Mouse (Mus musculus) heart, embryonic 14.5 days (tissue): ENCODE data around the gene Apol9b. TPM values are rescaled to one million over a fixed set of nuclear protein-coding genes. Genes with fewer than 3 reads are reported as not detected.

ENCODE experiments used
- ATAC-seq: fragments of 200-750 bp; cut with Nextera tagmentation; 2 replicates; pipeline ENCODE4 v1.8.0; 2017; ENCODE audit warnings: low read depth, moderate TSS enrichment; ENCODE audit not compliant: insufficient number of reproducible peaks, insufficient read depth, low FRiP score
- H3K27ac ChIP-seq, 2 experiments: fragments of 200-500 bp in 1 of 2; fragments of 300-500 bp in 1 of 2; sonication (generic) in 1 of 2; replicated peaks in 1 of 2; 2 replicates each; pipeline ENCODE4 v1.5.1; 2012 to 2014; ENCODE audit warnings: low read depth in 2 of 2, low read length in 2 of 2, control low read depth in 1 of 2, mild to moderate bottlenecking in 1 of 2, mixed read lengths in 1 of 2; ENCODE audit not compliant: control insufficient read depth in 1 of 2, insufficient read depth in 1 of 2
- H3K27me3 ChIP-seq: fragments of 300-500 bp; sonication (generic); 2 replicates; pipeline ENCODE4 v1.6.1; 2014; ENCODE audit warnings: mild to moderate bottlenecking, low read length, control low read depth; ENCODE audit not compliant: control insufficient read depth, insufficient read depth
- H3K36me3 ChIP-seq: fragments of 300-500 bp; sonication (generic); 2 replicates; pipeline ENCODE4 v1.6.1; 2014; ENCODE audit warnings: mild to moderate bottlenecking, control low read depth, low read length, mixed read lengths; ENCODE audit not compliant: control insufficient read depth, insufficient read depth
- H3K4me1 ChIP-seq, 2 experiments: fragments of 200-500 bp in 1 of 2; fragments of 300-500 bp in 1 of 2; sonication (generic) in 1 of 2; 2 replicates each; pipeline ENCODE4 v1.6.1; 2012 to 2014; ENCODE audit warnings: low read length in 2 of 2, control low read depth in 1 of 2, mixed read lengths in 1 of 2; ENCODE audit not compliant: control insufficient read depth in 2 of 2, insufficient read depth in 2 of 2
- H3K4me2 ChIP-seq: fragments of 300-500 bp; sonication (generic); 2 replicates; pipeline ENCODE4 v1.6.1; 2014; ENCODE audit warnings: mild to moderate bottlenecking, low read length
- H3K4me3 ChIP-seq, 2 experiments: fragments of 200-500 bp in 1 of 2; fragments of 300-500 bp in 1 of 2; sonication (generic) in 1 of 2; 2 replicates each; pipeline ENCODE4 v1.5.1; 2012 to 2014; ENCODE audit warnings: low read length in 2 of 2, mild to moderate bottlenecking in 2 of 2, control low read depth in 1 of 2, low read depth in 1 of 2, moderate library complexity in 1 of 2; ENCODE audit not compliant: control insufficient read depth in 1 of 2, insufficient read depth in 1 of 2
- H3K9ac ChIP-seq: fragments of 300-500 bp; sonication (generic); 2 replicates; pipeline ENCODE4 v1.6.1; 2014; ENCODE audit warnings: mild to moderate bottlenecking, low read length
- H3K9me3 ChIP-seq: fragments of 300-500 bp; sonication (generic); 2 replicates; pipeline ENCODE4 v1.6.1; 2016; ENCODE audit warnings: low read length, control low read depth; ENCODE audit not compliant: control insufficient read depth
- WGBS: fragments of 180-500 bp; shearing (Covaris S2); extraction: QIAGEN DNeasy Blood & Tissue Kit; methylation state at CpG from one replicate; pipeline ENCODE4 v1.1.7; 2014; 5-methylcytosine and 5-hydroxymethylcytosine counted together
- polyA plus RNA-seq: library from polyadenylated mRNA; unstranded; fragments of >200 nt; fragmentation: Nextera tagmentation; extraction: Ambion mirVana; gene quantifications from 2 replicates; pipeline ENCODE4 v1.2.1, GENCODE M21; 2014

Gene Apol9b
- polyA plus RNA-seq, 1 experiment from 2014 or later: not detected

DNA sequence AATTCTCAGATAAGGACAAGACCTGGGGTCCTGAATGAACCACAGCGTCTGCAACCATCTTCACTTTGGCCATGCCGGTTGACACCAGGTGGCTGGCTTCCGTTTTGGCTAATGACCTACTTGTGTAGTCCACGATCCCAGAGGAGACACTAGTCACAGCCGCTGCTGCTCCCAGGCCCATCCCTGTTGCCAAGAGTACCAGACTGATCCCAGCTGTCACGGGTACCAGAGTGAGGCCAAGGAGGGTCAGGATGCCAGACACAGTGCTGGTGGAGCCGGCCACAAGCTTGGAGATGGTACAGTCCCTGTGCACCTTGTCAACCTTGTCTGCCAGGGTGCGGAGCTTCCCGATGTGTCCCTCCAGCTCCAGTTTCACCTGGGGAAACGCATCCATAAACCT, 20.9 kb downstream of the Apol9b start:
- no peak overlapping the region for H3K9ac ChIP-seq
- WGBS: 90% methylated on average over 10 of the region's 10 CpGs
- no peak overlapping the region for H3K4me3 ChIP-seq
- no peak overlapping the region for H3K27ac ChIP-seq
- peaks cover 3% of the 10 kb centered on the region; the same call in 1 of the 2 replicates for H3K9me3 ChIP-seq
- H3K36me3 ChIP-seq: no peaks in the 10 kb centered on the region
- no peak for ATAC-seq
- no peaks in the 10 kb centered on the region for H3K27me3 ChIP-seq
- H3K4me1 ChIP-seq: no peaks in the 10 kb centered on the region
- H3K4me2 ChIP-seq: no peak overlapping the region

DNA sequence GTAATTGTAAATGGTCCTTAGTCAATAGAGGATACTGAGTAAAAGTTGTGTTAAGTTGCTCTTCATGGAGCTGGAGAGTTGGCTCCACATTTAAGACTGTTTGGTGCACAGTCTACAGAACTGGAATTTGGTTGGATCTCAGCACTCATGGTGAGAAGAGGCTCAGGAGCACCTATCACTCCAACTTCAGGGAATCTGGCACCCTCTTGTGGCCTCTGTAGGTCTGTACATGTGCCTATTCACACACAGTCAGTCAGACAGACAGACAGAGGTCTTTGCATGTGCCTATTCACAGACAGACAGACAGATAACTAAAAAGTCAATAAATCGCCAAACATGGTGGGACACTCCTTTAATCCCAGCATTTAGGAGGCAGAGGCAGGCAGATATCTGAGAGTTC, 21.6 kb downstream of the Apol9b start:
- no peaks in the 10 kb centered on the region for H3K27me3 ChIP-seq
- WGBS: 23% methylated on average over 1 of the region's 1 CpGs
- peaks cover 3% of the 10 kb centered on the region; the same call in 1 of the 2 replicates for H3K9me3 ChIP-seq
- no peak for ATAC-seq
- H3K4me3 ChIP-seq: no peak overlapping the region
- H3K27ac ChIP-seq: no peak overlapping the region
- no peak overlapping the region for H3K9ac ChIP-seq
- H3K4me1 ChIP-seq: no peaks in the 10 kb centered on the region
- no peaks in the 10 kb centered on the region for H3K36me3 ChIP-seq
- H3K4me2 ChIP-seq: no peak overlapping the region

DNA sequence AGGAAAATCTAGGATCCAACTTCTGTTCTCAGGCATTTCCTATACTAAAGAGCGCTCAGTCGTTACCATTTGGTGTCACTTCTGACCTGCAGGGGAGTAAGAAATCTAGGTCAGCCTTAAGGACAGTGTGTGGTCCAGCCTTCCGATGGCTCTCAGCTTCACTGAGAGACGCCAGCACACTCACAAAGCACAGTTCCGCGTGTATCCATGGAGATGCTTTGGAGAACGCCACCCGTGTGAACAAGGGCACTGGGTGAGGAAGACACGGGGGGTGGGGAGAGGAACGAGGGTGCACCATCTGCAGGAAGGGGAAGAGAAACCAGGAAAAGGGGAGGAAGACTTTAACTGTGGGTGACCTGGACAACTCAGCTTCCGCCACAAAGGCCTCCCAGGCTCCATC, 23.6 kb downstream of the Apol9b start:
- 44% methylated on average over 11 of the region's 11 CpGs for WGBS
- Histone ChIP-seq H3K4me3 (no peak overlapping the region), H3K4me2 (no peak overlapping the region), H3K9ac (no peak overlapping the region), H3K9me3 (peaks cover 3% of the 10 kb centered on the region; the same call in 1 of the 2 replicates), H3K27ac (no peak overlapping the region), H3K27me3 (no peaks in the 10 kb centered on the region), H3K36me3 (no peaks in the 10 kb centered on the region), H3K4me1 (0 out of 4 replicates have a peak, but pooled peaks cover 0 to 2% of the 10 kb centered on the region in 2 experiments)
- ATAC-seq: no peak

GRCm38 (mm10) chr15:77755132-77755531, 26.3 kb downstream of the Apol9b start:
- Histone ChIP-seq H3K4me3 (no peak overlapping the region), H3K27ac (no peak overlapping the region)
- WGBS: 94% methylated on average over 2 of the region's 2 CpGs

DNA sequence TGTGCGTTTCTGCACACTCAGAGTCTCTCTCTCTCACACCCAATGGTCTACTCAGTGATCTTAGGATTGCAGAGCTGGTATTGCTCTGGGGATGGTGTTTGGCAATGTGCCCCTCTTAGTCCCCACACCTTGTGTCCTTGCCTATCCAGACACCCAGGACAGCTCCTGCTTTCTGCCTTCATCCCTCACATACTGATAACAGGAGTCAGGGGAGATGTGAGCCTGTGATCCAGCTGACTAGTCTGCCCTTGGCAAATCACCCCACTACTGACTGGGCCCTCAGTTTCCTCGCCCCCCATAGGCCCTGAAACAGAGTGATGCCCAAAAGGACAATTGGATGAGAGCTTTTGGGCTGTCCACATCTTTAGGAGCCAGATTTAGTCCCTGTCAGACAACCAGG, 27.2 kb downstream of the Apol9b start:
- Histone ChIP-seq H3K4me1 (0 out of 4 replicates have a peak, but pooled peaks cover 0 to 2% of the 10 kb centered on the region in 2 experiments), H3K27ac (no peak overlapping the region), H3K4me2 (no peak overlapping the region), H3K36me3 (peaks cover 18% of the 10 kb centered on the region), H3K9me3 (no peaks in the 10 kb centered on the region), H3K27me3 (no peaks in the 10 kb centered on the region), H3K9ac (no peak overlapping the region), H3K4me3 (no peak overlapping the region)
- WGBS: 60% methylated on average over 2 of the region's 2 CpGs
- ATAC-seq: no peak

More at GRCm38 (mm10) chr15:77755132-77755531, 26.3 kb downstream of the Apol9b start:
- Histone ChIP-seq H3K36me3 (peaks cover 9% of the 10 kb centered on the region), H3K4me2 (no peak overlapping the region), H3K9ac (no peak overlapping the region), H3K4me1 (0 out of 4 replicates have a peak, but pooled peaks cover 0 to 2% of the 10 kb centered on the region in 2 experiments), H3K27me3 (no peaks in the 10 kb centered on the region), H3K9me3 (no peaks in the 10 kb centered on the region)
- no peak for ATAC-seq

DNA sequence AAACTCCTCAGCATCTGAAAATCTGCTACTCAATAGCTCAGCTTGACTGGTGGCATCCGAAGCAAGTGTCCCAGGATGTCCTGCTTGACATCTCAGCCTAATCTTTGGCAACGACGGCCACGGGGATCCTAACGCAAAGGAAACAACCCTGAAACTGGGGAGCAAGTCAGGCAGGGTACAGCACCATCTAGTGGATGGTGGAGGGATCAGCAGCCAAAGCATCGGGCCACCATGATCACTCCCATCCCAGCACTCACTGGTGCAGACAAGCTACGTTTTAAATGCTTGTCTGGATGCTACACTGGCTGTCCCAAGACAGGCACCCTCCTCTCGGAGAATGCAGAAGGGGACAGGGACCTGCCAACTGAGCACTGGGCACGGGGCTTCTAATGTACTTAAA, 28.0 kb downstream of the Apol9b start, which contains the start of gene Apol8:
Gene Apol8, minus strand, starts transcription at position 156 of the 400 bp plus-strand sequence.
- Histone ChIP-seq H3K27me3 (no peaks in the 10 kb centered on the region), H3K27ac (no peak within 1 kb of the TSS), H3K4me2 (no peak within 1 kb of the TSS), H3K9ac (no peak within 1 kb of the TSS), H3K4me1 (0 out of 4 replicates have a peak, but pooled peaks cover 0 to 2% of the 10 kb centered on the region in 2 experiments), H3K9me3 (no peaks in the 10 kb centered on the region), H3K36me3 (peaks cover 26% of the 10 kb centered on the region), H3K4me3 (no peak within 1 kb of the TSS)
- no peak for ATAC-seq
- 5% methylated on average over 9 of the region's 9 CpGs for WGBS

DNA sequence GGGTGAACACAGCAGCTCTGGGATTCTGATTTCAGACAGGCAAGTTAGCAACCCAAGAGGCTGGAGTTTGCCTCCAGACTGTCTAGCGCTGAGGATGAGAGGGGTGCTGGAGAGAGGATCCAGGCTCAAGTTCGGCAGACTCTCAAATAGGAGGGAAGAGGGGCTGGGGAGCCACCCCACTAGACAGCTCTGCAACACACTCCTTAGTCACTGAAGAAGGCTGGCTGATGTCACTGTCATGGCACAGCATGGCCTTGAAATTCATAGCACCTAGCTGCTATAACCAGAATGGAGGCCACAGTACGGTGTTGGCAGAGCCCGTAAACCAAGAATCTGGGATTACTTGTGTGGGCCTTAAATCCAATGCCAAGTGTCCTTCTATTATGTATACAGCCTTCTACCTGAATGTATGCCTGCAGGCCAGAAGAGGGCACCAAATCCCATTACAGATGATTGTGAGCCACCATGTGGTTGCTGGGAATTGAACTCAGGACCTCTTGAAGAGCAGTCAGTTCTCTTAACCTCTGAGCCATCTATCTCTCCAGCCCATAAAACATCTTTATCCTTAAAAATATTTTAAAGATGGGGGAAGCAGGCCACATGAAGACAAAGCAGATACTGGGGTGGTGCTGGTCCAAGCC, 28.9 kb downstream of the Apol9b start:
- H3K9ac ChIP-seq: no peak overlapping the region
- no peak overlapping the region for H3K4me3 ChIP-seq
- H3K4me2 ChIP-seq: no peak overlapping the region
- H3K27me3 ChIP-seq: no peaks in the 10 kb centered on the region
- H3K4me1 ChIP-seq: 0 out of 4 replicates have a peak, but pooled peaks cover 0 to 2% of the 10 kb centered on the region in 2 experiments
- H3K27ac ChIP-seq: no peak overlapping the region
- no peaks in the 10 kb centered on the region for H3K9me3 ChIP-seq
- no peak for ATAC-seq
- WGBS: 75% methylated on average over 4 of the region's 4 CpGs
- peaks cover 34% of the 10 kb centered on the region for H3K36me3 ChIP-seq
